Mouse (Mus musculus): ENCODE data around the gene Cpt1a.

The Cpt1a gene

GRCm38 (mm10) chr19:3325771-3326478, 3.8 kb downstream of the Cpt1a start:
- DNase-seq = no peak

GRCm38 (mm10) chr19:3326479-3327047, 4.4 kb downstream of the Cpt1a start:
- no peak for DNase-seq

GRCm38 (mm10) chr19:3333247-3333646, 11.1 kb downstream of the Cpt1a start:
- no peak for DNase-seq

- no peak for DNase-seq
Observed at GRCm38 (mm10) chr19:3333694-3334515, 11.8 kb downstream of the Cpt1a start.

GRCm38 (mm10) chr19:3334550-3334949, 12.4 kb downstream of the Cpt1a start:
- DNase-seq = no peak

- DNase-seq = no peak
Observed at GRCm38 (mm10) chr19:3335917-3336316, 13.8 kb downstream of the Cpt1a start.

- no peak for DNase-seq
Observed at GRCm38 (mm10) chr19:3336485-3337255, 14.5 kb downstream of the Cpt1a start.

- no peak for DNase-seq
Observed at GRCm38 (mm10) chr19:3339187-3339586, 17.1 kb downstream of the Cpt1a start.

GRCm38 (mm10) chr19:3341021-3341420, 18.9 kb downstream of the Cpt1a start:
- no peak for DNase-seq

- no peak for DNase-seq
Observed at GRCm38 (mm10) chr19:3343929-3344328, 21.8 kb downstream of the Cpt1a start.

- DNase-seq = no peak
Observed at GRCm38 (mm10) chr19:3344636-3345544, 22.8 kb downstream of the Cpt1a start.

GRCm38 (mm10) chr19:3347784-3348183, 25.6 kb downstream of the Cpt1a start:
- DNase-seq = no peak

- peak in 1 of 2 experiments; percentile 26 for DNase-seq
Observed at GRCm38 (mm10) chr19:3353415-3354111, 31.4 kb downstream of the Cpt1a start.

GRCm38 (mm10) chr19:3355096-3355495, 33.0 kb downstream of the Cpt1a start:
- DNase-seq = peak in 1 of 2 experiments; percentile 22

GRCm38 (mm10) chr19:3356516-3356915, 34.4 kb downstream of the Cpt1a start:
- DNase-seq = no peak

- DNase-seq = no peak
Observed at GRCm38 (mm10) chr19:3357620-3358019, 35.5 kb downstream of the Cpt1a start.

GRCm38 (mm10) chr19:3359841-3360588, 37.9 kb downstream of the Cpt1a start:
- no peak for DNase-seq

- no peak for DNase-seq
Observed at GRCm38 (mm10) chr19:3363510-3363909, 41.4 kb downstream of the Cpt1a start.

GRCm38 (mm10) chr19:3365089-3365488, 43.0 kb downstream of the Cpt1a start:
- DNase-seq = no peak

GRCm38 (mm10) chr19:3368276-3368675, 46.1 kb downstream of the Cpt1a start:
- DNase-seq = no peak

All from cerebellum, postnatal 25 days (tissue).